Mouse (Mus musculus) left cerebral cortex, postnatal 10 days (tissue): ENCODE results near the gene Inhbe. TPM values are rescaled to one million over a fixed set of nuclear protein-coding genes. Genes with fewer than 3 reads are reported as not detected.
"Not testable (repeated sequence)": the region's sequence is repeated elsewhere in the genome, so short reads cannot be mapped to it uniquely, and the experiment has no call there.

ENCODE experiments used
- DNase-seq, 2 experiments: peaks; one replicate each; pipeline ENCODE4 v3.0.0; 2021 to 2022; ENCODE audit warnings: low spot score in 2 of 2, mixed read lengths in 1 of 2; ENCODE audit errors: extremely low spot score in 1 of 2
- intact Hi-C: fragments of 180-260 bp; cut with DNase I; formaldehyde crosslinking; loops from one replicate; pipeline ENCODE4 v1.15.1; 2025
- total RNA-seq, 2 experiments: library from RNA; stranded (reverse); gene quantifications; 2 replicates each; pipeline ENCODE4 v1.2.3; 2021

The Inhbe gene
- total RNA-seq, 2 experiments from 2014 or later = 0.08 TPM; not detected in 1

- intact Hi-C loops = no loop called here
- DNase-seq = no peak
Observed at GRCm38 (mm10) chr10:127310523-127311475, 43.4 kb downstream of the Inhbe start.

DNA sequence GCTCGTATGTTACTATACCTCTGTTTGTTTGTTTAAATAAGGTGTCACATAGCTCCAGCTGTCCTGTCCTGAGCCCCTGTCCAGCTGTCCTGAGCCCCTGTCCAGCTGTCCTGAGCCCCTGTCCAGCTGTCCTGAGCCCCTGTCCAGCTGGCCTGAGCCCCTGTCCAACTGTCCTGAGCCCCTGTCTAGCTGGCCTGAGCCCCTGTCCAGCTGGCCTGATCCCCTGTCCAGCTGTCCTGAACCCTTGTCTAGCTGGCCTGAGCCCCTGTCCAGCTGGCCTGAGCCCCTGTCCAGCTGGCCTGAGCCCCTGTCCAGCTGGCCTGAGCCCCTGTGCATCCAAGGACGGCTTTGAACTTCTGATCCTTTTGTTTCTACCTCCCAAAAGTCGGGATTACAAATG is 45.0 kb downstream of the Inhbe start:
- DNase-seq, intact Hi-C loops: not testable (repeated sequence)

DNA sequence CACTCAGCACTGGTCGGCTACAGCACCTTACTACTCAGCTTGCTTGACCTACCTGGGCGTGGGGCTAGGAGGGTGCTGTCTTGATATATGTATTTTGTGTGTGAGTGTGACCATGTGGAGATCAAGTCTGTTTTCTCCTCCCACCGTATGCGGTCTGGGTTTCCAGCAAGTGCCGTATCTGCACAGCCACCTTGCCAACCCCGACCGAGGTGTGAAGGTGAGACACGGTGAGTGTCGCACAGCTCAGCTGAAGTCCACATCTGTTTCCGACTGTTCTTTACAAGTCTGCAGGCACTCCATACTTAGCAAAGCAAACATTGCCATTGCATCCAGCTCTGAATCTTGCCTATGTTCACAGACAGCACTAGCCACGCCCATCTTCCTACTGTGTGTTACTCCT is 51.1 kb downstream of the Inhbe start:
- intact Hi-C loops = no loop called here
- no peak for DNase-seq

GRCm38 (mm10) chr10:127300361-127300760 is 53.9 kb downstream of the Inhbe start:
- DNase-seq = no peak
- intact Hi-C loops = no loop called here

Other genes with a start within 250 kb of the Inhbe start
- 100 to 1,000 TPM; 103 to 107 TPM for gene Os9, start 233.3 kb downstream of the Inhbe start, total RNA-seq
- 100 to 1,000 TPM; 105 to 107 TPM for gene B4galnt1, start 189.2 kb downstream of the Inhbe start, total RNA-seq
- gene Slc26a10, start 173.8 kb downstream of the Inhbe start, total RNA-seq = 1 to 10 TPM; 1.0 to 1.2 TPM
- 10 to 100 TPM; 65.2 to 69.1 TPM for gene Arhgef25, start 164.3 kb downstream of the Inhbe start, total RNA-seq
- 100 to 1,000 TPM; 182 to 185 TPM for gene Dtx3, start 158.7 kb downstream of the Inhbe start, total RNA-seq
- 10 to 100 TPM; 42.2 to 47.4 TPM for gene Pip4k2c, start 142.8 kb downstream of the Inhbe start, total RNA-seq
- 100 to 1,000 TPM; 468 to 479 TPM for gene Kif5a, start 91.1 kb downstream of the Inhbe start, total RNA-seq
- 100 to 1,000 TPM; 322 to 330 TPM for gene Dctn2, start 88.0 kb downstream of the Inhbe start, total RNA-seq
- 10 to 100 TPM; 37.4 to 45.5 TPM for gene Mbd6, start 65.4 kb downstream of the Inhbe start, total RNA-seq
- 10 to 100 TPM; 59.1 to 62.0 TPM for gene Mars, start 42.6 kb downstream of the Inhbe start, total RNA-seq
- under 1 TPM; 0.92 to 0.93 TPM for gene Arhgap9, start 32.4 kb downstream of the Inhbe start, total RNA-seq
- gene Gli1, start 12.4 kb downstream of the Inhbe start, total RNA-seq = 1 to 10 TPM; 1.5 to 1.7 TPM
- gene Inhbc, start 16.0 kb upstream of the Inhbe start, total RNA-seq = not detected
- gene R3hdm2, start 25.9 kb upstream of the Inhbe start, total RNA-seq = 100 to 1,000 TPM; 288 to 322 TPM
- 1 to 10 TPM; 4.1 to 7.5 TPM for gene Stac3, start 147.3 kb upstream of the Inhbe start, total RNA-seq
- gene Ndufa4l2, start 160.6 kb upstream of the Inhbe start, total RNA-seq = 1 to 10 TPM; 6.0 to 7.0 TPM
- gene Shmt2, start 168.0 kb upstream of the Inhbe start, total RNA-seq = 10 to 100 TPM; 28.3 to 32.8 TPM
- gene Nxph4, start 180.1 kb upstream of the Inhbe start, total RNA-seq = 1 to 10 TPM; 5.8 to 8.5 TPM